ENCODE assay signal across 11 mouse cellular contexts in genomic region chr2:179093996-179094395, GRCm38 (mm10).
DNase-seq lines count a peak whose midpoint lies in the region; ATAC-seq lines count a peak whose summit lies in the region.
"Had no signal": no experiment of that assay in that cellular context is flagged by ENCODE, and none has a peak within 500 bp of the region (broad histone marks: within the 10 kb centered on the region; RNA-seq: fewer than 3 reads in every experiment).

No protein-coding gene starts in this region.

- no peaks in the 10 kb centered on the region for H3K9me3 ChIP-seq in hindbrain, embryonic 16.5 days (ENCODE audit: control insufficient read depth, low read length)
- H3K9me3 ChIP-seq: heart, embryonic 15.5 days had no signal

- DNase-seq in left cerebral cortex, postnatal 4 days: peak; percentile 40
- no peak for DNase-seq in left cerebral cortex, adult 8-10 months (ENCODE audit: low spot score in 2 of 2)
- DNase-seq in layer of hippocampus, adult 9-11 months: peak; percentile 10
- DNase-seq in retina, postnatal 1 day: peak; percentile 75
- no peak for DNase-seq in adrenal gland, postnatal 25 days
- DNase-seq in heart, adult 8-10 months (ENCODE audit: low spot score): no peak
- DNase-seq in gastrocnemius, adult 8-10 months (ENCODE audit: low spot score in 2 of 2): no peak
- DNase-seq: cerebellum, adult 2 months had no signal

- H3K36me3 ChIP-seq in hindbrain, embryonic 16.5 days (ENCODE audit: control insufficient read depth, insufficient read depth, low read length): no peaks in the 10 kb centered on the region
- H3K36me3 ChIP-seq: heart, embryonic 15.5 days had no signal

- no peak overlapping the region for H3K9ac ChIP-seq in hindbrain, embryonic 16.5 days (ENCODE audit: low read depth, low read length)
- H3K9ac ChIP-seq: heart, embryonic 15.5 days had no signal

- intact Hi-C loops in left cerebral cortex, postnatal 4 days (cut with DNase I): no loop called here

- peak overlapping the region; percentile 30; the same call in 1 of the 2 replicates for H3K4me2 ChIP-seq in hindbrain, embryonic 16.5 days (ENCODE audit: low read length)
- H3K4me2 ChIP-seq: heart, embryonic 15.5 days had no signal

- peak; percentile 84 for ATAC-seq in hindbrain, embryonic 16.5 days

- 25% methylated on average over 11 of the region's 11 CpGs for WGBS in hindbrain, embryonic 16.5 days

- H3K4me1 ChIP-seq in hindbrain, embryonic 16.5 days (ENCODE audit: control insufficient read depth, insufficient read depth, low read depth, low read length): no peaks in the 10 kb centered on the region
- H3K4me1 ChIP-seq: heart, embryonic 15.5 days had no signal

- H3K4me3 ChIP-seq in hindbrain, embryonic 16.5 days (ENCODE audit: low read length): no peak overlapping the region
- H3K4me3 ChIP-seq: erythroblast, embryonic 14.5 days; heart, embryonic 15.5 days had no signal

- H3K27ac ChIP-seq in hindbrain, embryonic 16.5 days (ENCODE audit: low read depth, low read length): no peak overlapping the region
- H3K27ac ChIP-seq: heart, embryonic 15.5 days had no signal

- no peaks in the 10 kb centered on the region for H3K27me3 ChIP-seq in hindbrain, embryonic 16.5 days (replicated peaks; ENCODE audit: control insufficient read depth, insufficient read depth, low read length)
- H3K27me3 ChIP-seq: heart, embryonic 15.5 days had no signal

Comparison
In these comparisons a context has a peak if more than half of its experiments do, and no peak if none do; other contexts are left out.
1. DNase-seq: peak in left cerebral cortex, postnatal 4 days (single experiment), layer of hippocampus, adult 9-11 months (single experiment) and retina, postnatal 1 day (single experiment); none in left cerebral cortex, adult 8-10 months (0 of 2), adrenal gland, postnatal 25 days (single experiment), heart, adult 8-10 months (single experiment) and gastrocnemius, adult 8-10 months (0 of 2).